Mouse (Mus musculus) cortical plate, adult 2 months (tissue): ENCODE measurements at regions not wholly inside any gene's neighbourhood (a gene's known extent, or its start where the extent isn't known, plus 50 kb on each side); places are given as distances from the start of the nearest gene placed in this dataset.

Experiments
- CTCF ChIP-seq: fragments of 200-500 bp; IDR thresholded peaks from 2 replicates; pipeline ENCODE4 v1.5.1; 2011; ENCODE audit warnings: mild to moderate bottlenecking, control low read depth, low read length; ENCODE audit not compliant: insufficient read depth; ENCODE audit errors: extremely low read depth
- POLR2A ChIP-seq: fragments of 200-500 bp; IDR thresholded peaks from 2 replicates; pipeline ENCODE4 v1.6.1; 2011; ENCODE audit warnings: mild to moderate bottlenecking, low read length, control low read depth; ENCODE audit not compliant: insufficient read depth; ENCODE audit errors: extremely low read depth

- TF ChIP-seq CTCF (no peak), POLR2A (no peak)
These were observed 575.9 kb upstream of the Gm19410 start for GRCm38 (mm10) chr8:35189695-35190094.
